Mouse (Mus musculus): Measurements from ENCODE around the gene Mrpl48. TPM values are rescaled to one million over a fixed set of nuclear protein-coding genes. Genes with fewer than 3 reads are reported as not detected.

The Mrpl48 gene
- polyA plus RNA-seq, 1 experiment = 7.8 TPM

- Histone ChIP-seq H3K27ac (ENCODE audit: insufficient read depth, low read depth, low read length) (no peak overlapping the region), H3K4me3 (ENCODE audit: low read depth, low read length) (no peak overlapping the region), H3K4me1 (ENCODE audit: control insufficient read depth, insufficient read depth, insufficient read length, low read length) (no peaks in the 10 kb centered on the region), H3K27me3 (ENCODE audit: control insufficient read depth, insufficient read depth, low read length) (no peaks in the 10 kb centered on the region), H3K36me3 (ENCODE audit: control insufficient read depth, insufficient read depth, low read length) (no peaks in the 10 kb centered on the region)
- TF ChIP-seq CTCF (IDR thresholded peaks at IDR 0.05; ENCODE audit: extremely low read depth, insufficient read length, insufficient replicate concordance, low read depth, low read length) = no peak
- no peak for TF ChIP-seq POLR2A (IDR thresholded peaks at IDR 0.05; ENCODE audit: low read depth, low read length)
- WGBS = 21% methylated on average over 7 of the region's 7 CpGs
These were observed 87.9 kb downstream of the Mrpl48 start for GRCm38 (mm10) chr7:100520204-100520603.

- Histone ChIP-seq H3K27me3 (ENCODE audit: control insufficient read depth, insufficient read depth, low read length) (no peaks in the 10 kb centered on the region), H3K4me3 (ENCODE audit: low read depth, low read length) (no peak within 1 kb of the TSS), H3K36me3 (ENCODE audit: control insufficient read depth, insufficient read depth, low read length) (no peaks in the 10 kb centered on the region), H3K4me1 (ENCODE audit: control insufficient read depth, insufficient read depth, insufficient read length, low read length) (no peaks in the 10 kb centered on the region), H3K27ac (ENCODE audit: insufficient read depth, low read depth, low read length) (no peak within 1 kb of the TSS)
- TF ChIP-seq POLR2A (IDR thresholded peaks at IDR 0.05; ENCODE audit: low read depth, low read length) (no peak), CTCF (IDR thresholded peaks at IDR 0.05; ENCODE audit: extremely low read depth, insufficient read length, insufficient replicate concordance, low read depth, low read length) (no peak)
- 70% methylated on average over 11 of the region's 11 CpGs for WGBS
These were observed 93.5 kb downstream of the Mrpl48 start, which contains the start of gene Dnajb13 for GRCm38 (mm10) chr7:100514573-100514972. TSS of gene Dnajb13 (minus strand) at chr7:100514960.

GRCm38 (mm10) chr7:100511602-100512001 lies 96.5 kb downstream of the Mrpl48 start:
- no peaks in the 10 kb centered on the region for H3K36me3 ChIP-seq (ENCODE audit: control insufficient read depth, insufficient read depth, low read length)
- no peaks in the 10 kb centered on the region for H3K27me3 ChIP-seq (ENCODE audit: control insufficient read depth, insufficient read depth, low read length)
- no peak overlapping the region for H3K4me3 ChIP-seq (ENCODE audit: low read depth, low read length)
- no peak overlapping the region for H3K27ac ChIP-seq (ENCODE audit: insufficient read depth, low read depth, low read length)
- H3K4me1 ChIP-seq (ENCODE audit: control insufficient read depth, insufficient read depth, insufficient read length, low read length) = no peaks in the 10 kb centered on the region
- TF ChIP-seq POLR2A (IDR thresholded peaks at IDR 0.05; ENCODE audit: low read depth, low read length) (no peak), CTCF (IDR thresholded peaks at IDR 0.05; ENCODE audit: extremely low read depth, insufficient read length, insufficient replicate concordance, low read depth, low read length) (no peak)
- WGBS = 76% methylated on average over 8 of the region's 8 CpGs

- H3K4me3 ChIP-seq (ENCODE audit: low read depth, low read length) = no peak overlapping the region
- no peak for TF ChIP-seq CTCF (IDR thresholded peaks at IDR 0.05; ENCODE audit: extremely low read depth, insufficient read length, insufficient replicate concordance, low read depth, low read length)
- no peak for TF ChIP-seq POLR2A (IDR thresholded peaks at IDR 0.05; ENCODE audit: low read depth, low read length)
- 19% methylated on average over 3 of the region's 3 CpGs for WGBS
- no peaks in the 10 kb centered on the region for H3K36me3 ChIP-seq (ENCODE audit: control insufficient read depth, insufficient read depth, low read length)
- peaks cover 3% of the 10 kb centered on the region; the same call in 1 of the 2 replicates for H3K4me1 ChIP-seq (ENCODE audit: control insufficient read depth, insufficient read depth, insufficient read length, low read length)
- no peaks in the 10 kb centered on the region for H3K27me3 ChIP-seq (ENCODE audit: control insufficient read depth, insufficient read depth, low read length)
- H3K27ac ChIP-seq (ENCODE audit: insufficient read depth, low read depth, low read length) = no peak overlapping the region
These were observed 99.4 kb downstream of the Mrpl48 start for GRCm38 (mm10) chr7:100508670-100509069.

GRCm38 (mm10) chr7:100506494-100506893 lies 101.6 kb downstream of the Mrpl48 start:
- WGBS = 43% methylated on average over 4 of the region's 4 CpGs
- no peaks in the 10 kb centered on the region for H3K27me3 ChIP-seq (ENCODE audit: control insufficient read depth, insufficient read depth, low read length)
- H3K27ac ChIP-seq (ENCODE audit: insufficient read depth, low read depth, low read length) = no peak overlapping the region
- peaks cover 17% of the 10 kb centered on the region for H3K4me1 ChIP-seq (ENCODE audit: control insufficient read depth, insufficient read depth, insufficient read length, low read length)
- H3K36me3 ChIP-seq (ENCODE audit: control insufficient read depth, insufficient read depth, low read length) = no peaks in the 10 kb centered on the region
- 0 out of 2 replicates have a peak, but pooled peaks have one; percentile 14 for TF ChIP-seq POLR2A (IDR thresholded peaks at IDR 0.05; ENCODE audit: low read depth, low read length)
- TF ChIP-seq CTCF (IDR thresholded peaks at IDR 0.05; ENCODE audit: extremely low read depth, insufficient read length, insufficient replicate concordance, low read depth, low read length) = peak; percentile 12; the same call in 1 of the 2 replicates
- no peak overlapping the region for H3K4me3 ChIP-seq (ENCODE audit: low read depth, low read length)

GRCm38 (mm10) chr7:100504740-100505487 lies 103.2 kb downstream of the Mrpl48 start:
- TF ChIP-seq POLR2A (IDR thresholded peaks at IDR 0.05; ENCODE audit: low read depth, low read length) (no peak), CTCF (IDR thresholded peaks at IDR 0.05; ENCODE audit: extremely low read depth, insufficient read length, insufficient replicate concordance, low read depth, low read length) (no peak)
- Histone ChIP-seq H3K27me3 (ENCODE audit: control insufficient read depth, insufficient read depth, low read length) (no peaks in the 10 kb centered on the region), H3K27ac (ENCODE audit: insufficient read depth, low read depth, low read length) (no peak overlapping the region), H3K36me3 (ENCODE audit: control insufficient read depth, insufficient read depth, low read length) (peaks cover 6% of the 10 kb centered on the region), H3K4me3 (ENCODE audit: low read depth, low read length) (no peak overlapping the region), H3K4me1 (ENCODE audit: control insufficient read depth, insufficient read depth, insufficient read length, low read length) (peaks cover 19% of the 10 kb centered on the region)
- WGBS = 42% methylated on average over 13 of the region's 13 CpGs

GRCm38 (mm10) chr7:100503076-100503475 lies 105.0 kb downstream of the Mrpl48 start:
- no peak for TF ChIP-seq CTCF (IDR thresholded peaks at IDR 0.05; ENCODE audit: extremely low read depth, insufficient read length, insufficient replicate concordance, low read depth, low read length)
- TF ChIP-seq POLR2A (IDR thresholded peaks at IDR 0.05; ENCODE audit: low read depth, low read length) = no peak
- 32% methylated on average over 5 of the region's 5 CpGs for WGBS
- no peaks in the 10 kb centered on the region for H3K27me3 ChIP-seq (ENCODE audit: control insufficient read depth, insufficient read depth, low read length)
- H3K4me1 ChIP-seq (ENCODE audit: control insufficient read depth, insufficient read depth, insufficient read length, low read length) = peaks cover 19% of the 10 kb centered on the region
- no peak overlapping the region for H3K27ac ChIP-seq (ENCODE audit: insufficient read depth, low read depth, low read length)
- H3K36me3 ChIP-seq (ENCODE audit: control insufficient read depth, insufficient read depth, low read length) = peaks cover 24% of the 10 kb centered on the region
- no peak overlapping the region for H3K4me3 ChIP-seq (ENCODE audit: low read depth, low read length)
